Mouse (Mus musculus) heart, postnatal 0 days (tissue): ENCODE results near the gene Nrxn3. TPM values are rescaled to one million over a fixed set of nuclear protein-coding genes. Genes with fewer than 3 reads are reported as not detected.

Experiments
- ATAC-seq: fragments of 200-750 bp; cut with Nextera tagmentation; 2 replicates; pipeline ENCODE4 v1.8.0; 2017; ENCODE audit warnings: low read depth, moderate number of reproducible peaks, moderate library complexity; ENCODE audit not compliant: insufficient read depth
- DNase-seq: peaks from one replicate; pipeline ENCODE4 v3.0.0-alpha.2; 2016; ENCODE audit warnings: low spot score
- H3K27ac ChIP-seq: fragments of 300-500 bp; sonication (generic); 2 replicates; pipeline ENCODE4 v1.5.1; 2014; ENCODE audit warnings: low read depth, mild to moderate bottlenecking
- H3K27me3 ChIP-seq: fragments of 300-500 bp; sonication (generic); 2 replicates; pipeline ENCODE4 v1.6.1; 2014; ENCODE audit warnings: low read length, mixed read lengths; ENCODE audit not compliant: control insufficient read depth, insufficient read depth
- H3K36me3 ChIP-seq: fragments of 300-500 bp; sonication (generic); replicated peaks from 2 replicates; pipeline ENCODE4 v1.6.1; 2014; ENCODE audit warnings: low read length, mixed read lengths; ENCODE audit not compliant: control insufficient read depth, insufficient read depth
- H3K4me1 ChIP-seq: fragments of 300-500 bp; sonication (generic); 2 replicates; pipeline ENCODE4 v1.6.1; 2014; ENCODE audit warnings: antibody characterized with exemption; ENCODE audit not compliant: control insufficient read depth, insufficient read depth
- H3K4me2 ChIP-seq: fragments of 300-500 bp; sonication (generic); 2 replicates; pipeline ENCODE4 v1.6.1; 2014; ENCODE audit warnings: low read depth, mild to moderate bottlenecking, low read length, moderate library complexity
- H3K4me3 ChIP-seq: fragments of 300-500 bp; sonication (generic); 2 replicates; pipeline ENCODE4 v1.5.1; 2014; ENCODE audit warnings: low read depth, low read length
- H3K9ac ChIP-seq: fragments of 300-500 bp; sonication (generic); replicated peaks from 2 replicates; pipeline ENCODE4 v1.6.1; 2014; ENCODE audit warnings: low read depth, low read length, mixed read lengths
- H3K9me3 ChIP-seq: fragments of 300-500 bp; sonication (generic); replicated peaks from 2 replicates; pipeline ENCODE4 v1.6.1; 2016; ENCODE audit warnings: low read length; ENCODE audit not compliant: control insufficient read depth
- CTCF ChIP-seq: IDR thresholded peaks from 2 replicates; pipeline ENCODE4 v1.5.1; 2016; ENCODE audit warnings: antibody characterized with exemption, control low read depth, low read depth
- EP300 ChIP-seq: IDR thresholded peaks from 2 replicates; pipeline ENCODE4 v1.6.1; 2016; ENCODE audit warnings: antibody characterized with exemption, low read depth
- WGBS: fragments of 180-500 bp; shearing (Covaris S2); extraction: QIAGEN DNeasy Blood & Tissue Kit; methylation state at CpG from one replicate; pipeline ENCODE4 v1.1.7; 2014; 5-methylcytosine and 5-hydroxymethylcytosine counted together
- microRNA-seq: library from miRNA; unstranded; fragments of <30 nt; microRNA quantifications from one replicate; pipeline ENCODE4, GENCODE M21; 2016
- polyA plus RNA-seq: library from polyadenylated mRNA; unstranded; fragments of >200 nt; fragmentation: Nextera tagmentation; extraction: Ambion mirVana; gene quantifications from 2 replicates; pipeline ENCODE4 v1.2.1, GENCODE M21; 2015
- total RNA-seq: library from RNA; depleted of rRNA; stranded (reverse); fragments of >200 nt; gene quantifications from 2 replicates; pipeline ENCODE4 v1.2.3, GENCODE M21; 2014; ENCODE audit warnings: low replicate concordance

The Nrxn3 gene
- total and polyA plus RNA-seq, 2 experiments from 2014 or later: 1.0 to 1.8 TPM

DNA sequence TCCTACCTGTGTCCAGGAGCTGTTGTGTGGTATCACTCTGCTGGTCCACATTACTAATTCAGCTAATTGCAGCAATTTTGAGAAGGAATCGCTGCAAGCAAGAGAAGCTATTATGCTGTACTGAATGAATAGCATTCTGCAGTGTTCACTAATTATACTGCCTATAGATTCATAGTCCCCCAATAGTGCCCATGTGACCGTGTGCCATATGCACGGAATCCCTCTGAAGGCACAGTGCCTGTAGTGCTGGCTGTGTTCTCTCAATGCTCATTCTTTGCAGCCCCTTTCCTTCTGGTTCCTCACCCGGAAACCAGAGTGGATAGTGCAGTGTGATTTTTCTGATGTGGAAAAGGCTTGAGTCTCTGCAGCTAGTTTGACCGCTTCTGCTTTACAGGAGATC lies 1560.3 kb downstream of the Nrxn3 start:
- no peaks in the 10 kb centered on the region for H3K36me3 ChIP-seq
- no peak overlapping the region for H3K27ac ChIP-seq
- H3K27me3 ChIP-seq: no peaks in the 10 kb centered on the region
- H3K9ac ChIP-seq: no peak overlapping the region
- DNase-seq (no peak), ATAC-seq (no peak)
- no peak overlapping the region for H3K4me2 ChIP-seq
- H3K4me1 ChIP-seq: no peaks in the 10 kb centered on the region
- no peak overlapping the region for H3K4me3 ChIP-seq
- H3K9me3 ChIP-seq: no peaks in the 10 kb centered on the region
- no peak for TF ChIP-seq CTCF
- no peak for TF ChIP-seq EP300
- WGBS: 84% methylated on average over 5 of the region's 5 CpGs

DNA sequence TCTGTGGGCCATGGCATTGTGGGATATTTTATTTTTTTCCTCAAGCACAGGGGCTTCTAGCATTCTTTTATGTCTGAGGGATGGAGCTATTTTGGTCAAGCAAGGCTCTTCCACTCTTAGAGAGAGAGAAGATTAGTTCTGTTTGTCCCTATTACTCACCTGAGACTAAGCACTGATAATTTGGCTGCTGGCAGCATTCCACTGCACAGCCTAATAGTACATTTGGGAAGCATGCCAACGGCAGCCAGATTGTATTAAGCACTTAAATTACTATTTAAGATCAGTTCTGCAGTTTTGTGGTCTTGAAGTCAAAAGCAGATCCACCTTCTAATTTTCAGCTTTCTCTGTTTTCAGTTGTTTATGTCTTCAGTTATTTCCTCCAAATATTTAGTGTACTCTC lies 1580.0 kb downstream of the Nrxn3 start:
- H3K4me3 ChIP-seq: no peak overlapping the region
- no peaks in the 10 kb centered on the region for H3K9me3 ChIP-seq
- H3K9ac ChIP-seq: no peak overlapping the region
- H3K36me3 ChIP-seq: no peaks in the 10 kb centered on the region
- H3K27me3 ChIP-seq: no peaks in the 10 kb centered on the region
- no peak for DNase-seq
- WGBS: 30% methylated on average over 1 of the region's 1 CpGs
- ATAC-seq: no peak
- TF ChIP-seq EP300 (no peak), CTCF (no peak)
- H3K4me1 ChIP-seq: 0 out of 2 replicates have a peak, but pooled peaks cover 5% of the 10 kb centered on the region
- no peak overlapping the region for H3K4me2 ChIP-seq
- H3K27ac ChIP-seq: no peak overlapping the region

DNA sequence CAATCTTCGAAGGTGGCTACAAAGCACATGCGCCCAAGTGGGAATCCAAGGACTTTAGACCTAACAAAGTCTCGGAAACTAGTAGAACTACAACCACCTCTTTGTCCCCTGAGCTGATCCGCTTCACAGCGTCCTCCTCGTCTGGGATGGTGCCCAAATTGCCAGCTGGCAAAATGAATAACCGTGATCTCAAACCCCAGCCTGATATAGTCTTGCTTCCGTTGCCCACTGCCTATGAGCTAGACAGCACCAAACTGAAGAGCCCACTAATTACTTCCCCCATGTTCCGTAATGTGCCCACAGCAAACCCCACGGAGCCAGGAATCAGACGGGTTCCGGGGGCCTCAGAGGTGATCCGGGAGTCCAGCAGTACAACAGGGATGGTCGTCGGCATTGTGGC lies 1609.1 kb downstream of the Nrxn3 start:
- TF ChIP-seq EP300 (no peak), CTCF (no peak)
- no peaks in the 10 kb centered on the region for H3K27me3 ChIP-seq
- 90% methylated on average over 15 of the region's 15 CpGs for WGBS
- H3K27ac ChIP-seq: no peak overlapping the region
- no peak overlapping the region for H3K9ac ChIP-seq
- no peak for DNase-seq
- ATAC-seq: no peak
- no peaks in the 10 kb centered on the region for H3K36me3 ChIP-seq
- no peaks in the 10 kb centered on the region for H3K9me3 ChIP-seq
- H3K4me3 ChIP-seq: no peak overlapping the region
- H3K4me2 ChIP-seq: no peak overlapping the region
- no peaks in the 10 kb centered on the region for H3K4me1 ChIP-seq

DNA sequence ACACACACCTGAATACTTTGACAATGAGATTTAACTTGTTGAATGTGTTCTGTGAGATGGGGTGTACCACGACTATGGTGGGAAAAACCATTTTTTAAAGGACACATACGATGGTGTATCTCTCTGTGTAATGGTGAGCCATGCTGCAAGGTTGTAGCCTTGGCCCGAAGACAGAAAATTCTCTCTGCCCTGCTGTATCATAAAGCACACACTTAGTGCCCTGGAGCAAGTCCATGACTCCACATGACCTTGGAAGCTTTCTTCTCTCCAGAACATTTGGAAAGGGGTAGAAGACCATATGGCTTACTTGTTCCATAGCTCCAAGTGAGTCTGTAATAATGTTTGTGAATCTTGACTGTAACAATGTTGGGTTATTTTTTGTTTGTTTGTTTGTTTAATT lies 1609.8 kb downstream of the Nrxn3 start:
- DNase-seq (no peak), ATAC-seq (no peak)
- H3K4me3 ChIP-seq: no peak overlapping the region
- no peaks in the 10 kb centered on the region for H3K9me3 ChIP-seq
- 86% methylated on average over 3 of the region's 3 CpGs for WGBS
- H3K27ac ChIP-seq: no peak overlapping the region
- TF ChIP-seq EP300 (no peak), CTCF (no peak)
- H3K27me3 ChIP-seq: no peaks in the 10 kb centered on the region
- H3K9ac ChIP-seq: no peak overlapping the region
- no peaks in the 10 kb centered on the region for H3K4me1 ChIP-seq
- no peaks in the 10 kb centered on the region for H3K36me3 ChIP-seq
- H3K4me2 ChIP-seq: no peak overlapping the region

DNA sequence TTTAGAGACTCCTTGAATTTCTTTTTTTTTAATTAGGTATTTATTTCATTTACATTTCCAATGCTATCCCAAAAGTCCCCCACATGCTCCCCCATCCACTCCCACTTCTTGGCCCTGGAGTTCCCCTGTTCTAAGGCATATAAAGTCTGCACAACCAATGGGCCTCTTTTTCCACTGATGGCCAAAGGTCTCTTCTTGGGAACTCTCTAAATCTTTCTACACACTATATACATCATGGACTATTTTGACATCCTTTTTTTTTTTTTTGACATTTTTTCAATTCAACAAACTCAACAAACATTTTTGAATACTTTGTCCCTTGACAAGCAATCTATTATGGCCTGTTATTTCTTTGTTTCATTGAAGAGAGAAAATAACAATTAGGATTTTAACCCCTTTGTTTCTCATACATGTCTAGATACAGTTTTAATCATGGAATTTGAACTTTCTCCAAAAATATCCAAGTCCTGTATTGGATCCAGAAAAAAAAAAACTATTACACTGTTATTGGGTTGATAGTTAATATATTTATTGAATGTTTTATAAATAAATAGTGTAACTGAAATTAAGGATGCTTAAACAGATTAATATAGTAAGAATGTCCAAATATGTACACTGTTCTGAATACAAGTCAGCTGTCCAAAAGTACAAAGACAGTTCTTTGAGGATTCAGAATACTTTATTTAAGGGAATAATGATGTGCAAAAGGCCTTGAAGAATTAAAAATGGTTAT lies 1615.0 kb downstream of the Nrxn3 start:
- no peak for TF ChIP-seq EP300
- TF ChIP-seq CTCF: no peak
- ATAC-seq (no peak), DNase-seq (no peak)
- Histone ChIP-seq H3K4me1 (no peaks in the 10 kb centered on the region), H3K9me3 (no peaks in the 10 kb centered on the region), H3K27ac (no peak overlapping the region), H3K4me3 (no peak overlapping the region), H3K9ac (no peak overlapping the region), H3K36me3 (no peaks in the 10 kb centered on the region), H3K27me3 (no peaks in the 10 kb centered on the region), H3K4me2 (no peak overlapping the region)

DNA sequence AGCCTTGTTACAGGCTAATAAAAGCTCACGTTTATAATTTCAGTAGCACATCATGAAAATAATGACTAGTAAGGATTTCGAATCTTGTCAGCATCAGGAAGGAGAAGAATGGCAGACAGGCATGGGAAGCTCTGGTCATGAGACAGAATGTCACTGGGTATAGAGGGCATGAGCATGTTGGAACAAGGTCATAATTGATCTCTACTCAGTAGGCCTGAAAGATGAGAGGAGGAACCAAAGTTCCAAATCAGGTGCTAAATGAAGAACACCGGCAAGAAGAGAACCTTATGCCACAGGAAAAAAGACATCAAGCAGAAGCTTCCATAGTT lies 1615.5 kb downstream of the Nrxn3 start:
- H3K27ac ChIP-seq: no peak overlapping the region
- no peak overlapping the region for H3K9ac ChIP-seq
- 75% methylated on average over 3 of the region's 3 CpGs for WGBS
- DNase-seq: no peak
- H3K9me3 ChIP-seq: no peaks in the 10 kb centered on the region
- ATAC-seq: no peak
- TF ChIP-seq CTCF (no peak), EP300 (no peak)
- H3K4me1 ChIP-seq: no peaks in the 10 kb centered on the region
- H3K27me3 ChIP-seq: no peaks in the 10 kb centered on the region
- H3K4me2 ChIP-seq: no peak overlapping the region
- H3K4me3 ChIP-seq: no peak overlapping the region
- H3K36me3 ChIP-seq: no peaks in the 10 kb centered on the region

Small RNAs within 50 kb of the gene (microRNA-seq; reads per million reads assigned to microRNA genes)
- not detected for gene Gm23989
- gene Gm27313: not detected
